In the genomic region with DNA sequence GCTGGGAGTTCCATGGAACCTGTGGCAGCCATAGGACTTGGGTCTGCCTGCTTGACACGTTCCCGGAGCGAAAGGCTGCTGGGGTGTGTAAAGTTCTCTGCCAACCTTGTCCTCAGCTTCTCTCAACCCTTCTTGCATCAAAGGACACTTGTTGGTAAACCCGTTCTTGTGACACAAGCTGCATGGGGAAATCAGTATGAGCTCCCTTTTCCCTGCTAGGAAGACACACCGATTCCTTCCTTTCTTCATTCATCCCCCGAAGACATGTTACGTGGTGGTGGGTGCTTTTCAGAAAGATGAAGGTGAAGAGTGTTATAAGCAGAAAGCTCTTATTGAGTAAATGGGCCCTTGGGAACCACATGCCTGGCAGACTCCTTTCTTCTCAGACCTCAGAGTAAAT, we compare ENCODE assay signal across 13 mouse cellular contexts.
"Had no signal": no experiment of that assay in that cellular context is flagged by ENCODE, and none has a peak within 500 bp of the region (broad histone marks: within the 10 kb centered on the region; RNA-seq: fewer than 3 reads in every experiment).

No protein-coding gene starts in this region.

- H3K27me3 ChIP-seq: stomach, embryonic 15.5 days had no signal

- H3K27ac ChIP-seq: limb, embryonic 13.5 days; liver, embryonic 14.5 days; midbrain, embryonic 12.5 days; neural tube, embryonic 13.5 days; stomach, embryonic 15.5 days had no signal

- H3K4me2 ChIP-seq: limb, embryonic 13.5 days; midbrain, embryonic 12.5 days; neural tube, embryonic 13.5 days; stomach, embryonic 15.5 days had no signal

- H3K4me3 ChIP-seq: limb, embryonic 13.5 days; midbrain, embryonic 12.5 days; neural tube, embryonic 13.5 days; stomach, embryonic 15.5 days had no signal

- DNase-seq: kidney, postnatal 25 days; layer of hippocampus, postnatal 36 days; lung, adult 18-20 months; retina, postnatal 1 day; right cerebral cortex, postnatal 4 days; spleen, adult 18-20 months; thymus, postnatal 36 days had no signal

- H3K36me3 ChIP-seq: limb, embryonic 13.5 days; midbrain, embryonic 12.5 days; neural tube, embryonic 13.5 days; stomach, embryonic 15.5 days had no signal

- ATAC-seq: midbrain, embryonic 16.5 days had no signal

- H3K9me3 ChIP-seq: limb, embryonic 13.5 days; midbrain, embryonic 12.5 days; neural tube, embryonic 13.5 days; stomach, embryonic 15.5 days had no signal

- H3K9ac ChIP-seq: limb, embryonic 13.5 days; liver, embryonic 14.5 days; midbrain, embryonic 12.5 days; neural tube, embryonic 13.5 days; stomach, embryonic 15.5 days had no signal
